Mouse (Mus musculus): ENCODE measurements around the gene Lrrc49.

The Lrrc49 gene

GRCm38 (mm10) chr9:60676429-60676828 lies 11.5 kb downstream of the Lrrc49 start:
- DNase-seq (ENCODE audit: low spot score in 2 of 2): peak in 1 of 2 experiments; percentile 51

- no peak for DNase-seq (ENCODE audit: low spot score in 2 of 2)
Measured at GRCm38 (mm10) chr9:60674780-60675179, 13.2 kb downstream of the Lrrc49 start.

GRCm38 (mm10) chr9:60672568-60672967 lies 15.4 kb downstream of the Lrrc49 start:
- no peak for DNase-seq (ENCODE audit: low spot score in 2 of 2)

- no peak for DNase-seq (ENCODE audit: low spot score in 2 of 2)
Measured at GRCm38 (mm10) chr9:60668886-60669285, 19.1 kb downstream of the Lrrc49 start.

- no peak for DNase-seq (ENCODE audit: low spot score in 2 of 2)
Measured at GRCm38 (mm10) chr9:60665535-60665934, 22.4 kb downstream of the Lrrc49 start.

DNA sequence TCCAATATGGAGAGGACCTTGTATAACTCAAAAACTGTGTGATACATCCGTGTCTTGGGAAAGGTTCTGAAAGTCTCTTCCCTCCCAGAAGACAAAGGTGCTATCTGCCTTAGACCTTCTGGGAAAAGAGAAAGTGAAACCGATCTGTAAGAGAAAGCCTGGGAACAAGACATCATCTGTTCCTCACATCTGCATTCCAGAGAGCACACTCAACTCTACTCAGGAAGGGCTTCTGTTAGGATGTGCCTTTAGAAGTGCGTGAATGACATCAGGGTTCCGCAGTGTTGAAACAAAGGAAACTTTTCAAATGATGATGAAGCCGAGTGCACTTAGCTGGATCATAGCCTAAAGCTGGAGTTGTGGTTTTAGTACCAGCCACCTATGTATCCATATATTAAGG lies 23.1 kb downstream of the Lrrc49 start:
- DNase-seq (ENCODE audit: low spot score in 2 of 2): no peak

DNA sequence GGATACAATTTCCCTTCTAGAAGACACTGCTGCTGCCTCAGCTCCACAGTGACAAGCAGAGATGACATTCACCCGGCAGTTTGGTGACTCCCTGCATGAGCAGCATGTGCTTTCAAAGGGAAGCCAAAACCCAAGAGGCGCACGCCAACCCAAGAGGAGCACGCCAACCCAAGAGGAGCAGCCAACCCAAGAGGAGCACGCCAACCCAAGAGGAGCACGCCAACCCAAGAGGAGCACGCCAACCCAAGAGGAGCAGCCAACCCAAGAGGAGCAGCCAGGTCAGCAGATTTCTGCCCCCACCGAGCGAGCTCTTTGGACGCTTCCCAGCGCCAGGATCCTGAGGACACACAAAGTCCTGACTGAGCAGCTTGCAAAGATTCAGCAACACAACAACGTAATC lies 23.6 kb downstream of the Lrrc49 start:
- no peak for DNase-seq (ENCODE audit: low spot score in 2 of 2)

DNA sequence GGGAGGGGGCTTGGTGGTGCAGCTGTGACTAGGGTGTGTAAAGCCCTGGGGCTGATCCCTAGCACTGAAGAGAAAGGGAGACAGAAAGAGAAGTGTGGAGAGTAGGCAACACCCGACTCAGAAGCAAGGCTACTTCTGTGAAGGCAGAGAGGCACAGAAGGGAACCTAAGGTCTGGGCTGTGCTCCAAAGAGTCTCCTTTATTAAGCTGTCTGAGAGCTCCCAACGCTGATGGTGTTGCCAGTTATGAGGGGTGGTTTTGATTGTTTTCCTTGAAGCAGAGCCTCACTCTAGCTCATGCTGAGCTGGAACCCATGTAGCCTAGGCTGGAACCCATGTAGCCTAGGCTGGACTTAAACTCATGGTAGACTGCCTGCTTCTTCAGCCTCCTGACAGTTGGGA lies 25.0 kb downstream of the Lrrc49 start:
- no peak for DNase-seq (ENCODE audit: low spot score in 2 of 2)

DNA sequence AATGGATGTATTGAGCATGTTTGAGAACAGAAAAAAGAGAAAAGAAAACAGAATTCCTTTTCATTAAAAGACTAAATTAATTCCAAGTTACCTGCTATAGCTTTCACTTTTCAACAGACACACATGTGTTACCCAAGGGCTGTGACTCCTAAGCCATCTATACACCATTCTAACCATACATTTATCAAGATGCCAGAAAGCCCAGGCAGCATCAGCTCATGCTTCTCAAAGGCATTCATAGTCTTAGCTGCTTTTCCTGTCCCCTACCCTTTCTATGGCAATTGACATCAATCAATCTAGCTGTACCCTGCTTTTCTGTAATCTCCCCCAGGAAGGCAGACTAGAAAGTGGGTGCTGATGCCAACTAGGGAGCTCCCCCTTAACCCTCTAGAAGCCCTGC lies 34.4 kb downstream of the Lrrc49 start:
- DNase-seq (ENCODE audit: low spot score in 2 of 2): no peak

DNA sequence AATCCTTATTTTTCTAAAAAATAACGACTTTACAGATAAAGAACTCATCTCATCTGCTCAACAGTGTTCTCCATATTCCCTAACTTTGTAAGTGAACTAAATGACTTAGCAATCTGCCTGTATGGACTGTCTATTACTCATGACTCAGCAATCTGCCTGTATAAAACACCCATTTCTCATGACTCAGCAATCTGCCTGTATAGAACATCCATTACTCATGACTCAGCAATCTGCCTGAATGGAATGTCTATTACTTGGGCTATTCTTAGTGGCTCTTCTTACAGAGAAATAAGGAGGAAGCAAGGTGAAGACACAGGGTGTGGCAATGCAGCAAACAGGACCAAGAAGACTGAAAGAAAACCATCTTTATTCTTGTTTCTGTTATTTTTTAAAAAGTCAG lies 34.8 kb downstream of the Lrrc49 start:
- no peak for DNase-seq (ENCODE audit: low spot score in 2 of 2)

DNA sequence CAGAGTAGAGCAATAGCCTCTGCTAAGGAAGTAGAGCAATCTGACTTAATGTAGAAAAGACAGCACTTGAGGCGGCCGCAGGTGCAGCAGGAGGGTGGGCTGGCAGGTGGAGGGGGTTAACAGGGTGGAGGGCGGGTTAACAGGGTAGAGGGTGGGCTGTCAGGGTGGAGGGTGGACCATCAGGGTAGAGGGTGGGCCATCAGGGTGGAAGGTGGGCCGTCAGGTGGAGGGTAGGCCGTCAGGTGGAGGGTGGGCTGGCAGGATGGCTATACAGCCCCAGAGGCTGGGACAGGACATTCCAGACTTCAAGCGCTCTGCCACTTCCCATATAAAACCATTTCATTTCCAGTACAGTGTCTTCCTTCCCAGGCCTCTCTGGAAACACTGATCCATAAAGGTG lies 37.7 kb downstream of the Lrrc49 start:
- DNase-seq (ENCODE audit: low spot score in 2 of 2): no peak

DNA sequence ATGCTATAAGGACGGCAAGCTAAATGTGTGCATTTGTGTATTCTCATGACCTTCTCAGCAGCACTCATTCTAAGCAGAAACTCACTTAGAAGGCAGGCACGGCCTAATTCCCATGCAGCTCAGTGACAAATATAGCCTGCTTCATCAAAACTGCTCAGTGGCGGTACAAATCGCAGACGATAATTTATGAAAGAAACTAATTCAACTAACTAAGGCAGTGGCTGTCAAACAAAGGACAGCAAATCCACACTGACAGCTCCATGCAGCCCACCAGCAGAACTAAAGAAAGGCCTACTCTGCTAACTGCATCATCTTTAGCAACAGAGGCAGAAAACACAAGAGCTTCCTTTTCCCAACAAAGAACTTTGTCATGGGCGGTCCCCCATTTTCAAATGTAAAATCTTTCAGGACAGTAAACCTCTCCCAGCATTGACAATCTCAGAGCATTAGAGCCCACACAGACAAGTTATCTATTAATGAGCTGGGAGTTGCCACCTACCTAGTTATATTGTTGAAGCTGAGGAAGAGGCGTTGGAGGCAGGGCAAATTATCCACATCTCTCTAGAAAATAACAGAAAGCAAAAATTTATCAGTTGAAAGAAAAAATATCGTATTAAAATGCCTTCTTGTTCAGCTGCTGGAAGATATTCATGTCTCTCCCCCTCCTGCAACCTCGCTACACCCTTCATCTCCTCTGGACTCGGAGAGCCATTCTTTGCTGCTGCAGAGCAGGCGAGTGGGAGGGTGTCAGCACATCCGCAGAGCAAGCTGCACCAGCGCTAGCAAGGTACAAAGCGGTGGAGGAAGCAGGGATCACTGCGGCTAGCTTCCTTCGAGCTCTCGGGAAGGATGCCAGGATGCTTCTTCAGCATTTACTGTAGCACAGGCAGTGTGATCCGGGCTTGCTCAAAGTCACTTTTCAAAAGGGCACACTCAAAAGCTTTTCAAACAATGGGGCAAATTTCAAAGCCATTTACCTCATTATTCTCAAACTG lies 38.7 kb downstream of the Lrrc49 start:
- DNase-seq (ENCODE audit: low spot score in 2 of 2): peak; percentile 78 to 86

DNA sequence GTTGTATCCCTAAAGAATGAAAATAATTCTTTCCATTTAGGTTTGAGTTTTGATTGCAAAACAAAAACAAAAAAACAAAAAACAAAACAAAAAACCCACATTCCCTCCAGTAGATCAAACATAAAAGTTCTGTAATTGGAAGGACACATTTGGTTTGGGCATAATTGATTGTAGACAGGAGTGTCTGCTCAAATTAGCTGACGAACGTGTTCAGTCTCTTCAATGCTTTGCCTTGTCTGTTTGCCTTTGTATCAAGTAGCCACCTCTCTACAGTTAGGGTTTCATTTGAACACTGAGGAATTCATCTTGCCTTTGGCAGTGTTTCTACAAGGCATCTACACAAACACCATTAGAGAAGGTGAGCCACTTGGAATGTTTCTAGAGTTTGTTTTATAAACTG lies 54.4 kb downstream of the Lrrc49 start:
- no peak for DNase-seq (ENCODE audit: low spot score in 2 of 2)

- DNase-seq (ENCODE audit: low spot score in 2 of 2): peak; percentile 8 to 17
Measured at GRCm38 (mm10) chr9:60626311-60626791, 61.6 kb downstream of the Lrrc49 start.

DNA sequence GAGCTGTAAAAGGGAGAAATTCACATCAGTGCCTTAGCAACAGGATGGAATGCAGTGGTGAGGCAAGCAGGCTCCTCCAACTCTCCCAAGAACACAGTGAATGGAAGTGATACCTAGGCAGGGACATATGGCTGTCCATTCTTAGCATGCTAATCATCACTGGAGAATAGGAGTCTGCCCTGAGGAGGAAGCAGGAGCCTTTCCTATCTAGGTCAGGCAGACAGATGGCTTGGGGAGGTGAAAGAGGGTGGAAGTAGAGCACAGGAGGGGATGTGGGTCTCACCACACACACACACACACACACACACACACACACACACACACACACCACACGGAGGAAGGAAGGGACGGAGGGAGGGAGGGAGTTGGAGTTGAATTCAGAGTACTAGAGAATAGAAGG lies 62.1 kb downstream of the Lrrc49 start:
- peak in 1 of 2 experiments; percentile 34 for DNase-seq (ENCODE audit: low spot score in 2 of 2)

DNA sequence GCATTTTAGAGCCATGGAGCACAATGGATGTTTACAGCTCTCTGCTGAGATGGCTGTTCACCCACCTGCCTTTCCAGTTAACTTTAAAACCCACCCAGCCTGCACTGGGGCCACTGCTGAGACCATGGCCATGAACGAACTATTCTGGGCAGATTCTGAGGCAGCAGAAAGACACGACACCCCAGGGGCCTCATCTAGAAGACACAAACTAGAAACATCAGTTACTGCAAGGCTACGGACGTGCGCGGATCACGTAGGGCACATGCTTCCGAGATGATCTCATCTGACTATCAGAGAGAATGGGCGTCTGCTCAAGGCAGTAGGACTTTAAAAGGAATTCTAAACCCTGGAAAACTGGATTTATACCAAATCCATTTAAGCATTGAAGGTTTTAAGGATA lies 71.0 kb downstream of the Lrrc49 start:
- peak in 1 of 2 experiments; percentile 21 for DNase-seq (ENCODE audit: low spot score in 2 of 2)

GRCm38 (mm10) chr9:60616359-60616758 lies 71.6 kb downstream of the Lrrc49 start:
- DNase-seq (ENCODE audit: low spot score in 2 of 2): no peak

DNA sequence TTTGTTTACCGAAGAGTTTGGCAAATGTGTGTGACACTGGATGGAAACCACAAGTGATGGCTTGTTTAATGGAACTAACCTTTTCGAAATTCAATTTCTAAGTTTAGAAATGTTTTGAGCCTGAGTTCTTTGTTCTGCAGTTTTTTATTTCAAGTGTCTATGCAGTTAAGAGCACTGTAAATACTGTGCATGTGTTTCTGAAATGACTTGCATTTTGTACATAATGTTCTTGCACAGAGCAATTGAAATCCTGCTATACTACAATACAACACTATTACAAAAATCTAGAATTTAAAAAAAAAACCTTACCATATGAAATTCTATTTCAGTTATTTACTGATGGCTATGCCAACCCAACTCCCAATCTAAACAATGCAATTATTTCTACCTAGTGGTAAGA lies 75.7 kb downstream of the Lrrc49 start:
- no peak for DNase-seq (ENCODE audit: low spot score in 2 of 2)

DNA sequence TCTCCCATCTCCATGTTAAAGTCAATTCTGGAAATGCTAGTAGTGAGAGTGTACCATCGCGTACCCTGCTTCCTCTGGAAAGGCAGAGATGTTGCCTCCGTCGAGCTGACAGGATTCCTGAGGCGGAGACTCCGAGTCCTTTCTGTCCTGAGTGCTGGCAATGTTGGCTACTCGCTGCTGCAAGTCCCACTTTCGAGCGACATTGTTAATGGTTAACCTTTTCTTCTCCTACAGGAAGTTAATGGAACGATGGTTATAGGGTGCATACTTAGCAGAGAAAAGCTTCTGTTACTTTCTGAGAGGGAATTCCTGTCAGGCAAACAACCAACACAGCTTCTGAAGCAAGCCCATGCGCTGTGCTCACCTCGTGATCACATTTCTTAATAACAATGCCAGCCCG lies 77.8 kb downstream of the Lrrc49 start:
- no peak for DNase-seq (ENCODE audit: low spot score in 2 of 2)

DNA sequence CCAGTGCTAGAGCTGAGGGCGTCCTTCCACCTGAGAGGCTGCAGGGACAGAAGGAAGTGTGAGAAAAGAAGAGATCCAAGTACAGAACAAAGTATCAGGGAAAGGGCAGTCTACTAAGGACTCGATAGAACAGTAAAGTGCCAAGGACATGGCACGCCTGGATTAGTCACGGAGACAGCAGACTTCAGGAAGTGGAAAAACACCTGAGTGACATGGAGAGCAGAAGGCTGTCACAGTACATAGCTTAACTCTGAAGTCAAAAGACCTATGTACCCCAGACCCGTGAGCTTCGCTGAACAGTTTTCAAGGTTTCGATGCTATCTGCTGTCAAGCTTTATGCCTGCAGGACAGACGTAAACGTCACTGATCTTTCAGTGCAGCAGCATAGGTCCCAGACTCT lies 79.1 kb downstream of the Lrrc49 start:
- no peak for DNase-seq (ENCODE audit: low spot score in 2 of 2)

DNA sequence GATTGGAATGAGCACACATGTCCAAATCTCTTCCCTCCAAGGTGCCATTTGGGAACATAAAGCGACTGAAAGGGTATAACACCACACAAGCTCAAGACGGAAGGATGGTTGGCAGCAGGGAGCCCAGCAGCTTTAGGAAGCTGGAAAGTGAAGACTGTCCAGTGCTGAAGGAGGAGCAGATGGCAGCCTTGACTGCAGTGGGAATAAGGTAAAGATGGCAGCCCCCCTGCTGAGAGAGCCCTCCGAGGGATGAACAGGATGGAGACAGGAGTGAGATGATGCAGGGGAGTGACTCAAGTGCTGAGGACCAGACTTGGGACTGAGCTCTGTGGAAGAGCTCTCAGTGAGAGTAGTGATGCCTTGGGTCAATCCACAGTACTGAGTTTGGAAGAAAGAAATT lies 79.9 kb downstream of the Lrrc49 start:
- DNase-seq (ENCODE audit: low spot score in 2 of 2): no peak

DNA sequence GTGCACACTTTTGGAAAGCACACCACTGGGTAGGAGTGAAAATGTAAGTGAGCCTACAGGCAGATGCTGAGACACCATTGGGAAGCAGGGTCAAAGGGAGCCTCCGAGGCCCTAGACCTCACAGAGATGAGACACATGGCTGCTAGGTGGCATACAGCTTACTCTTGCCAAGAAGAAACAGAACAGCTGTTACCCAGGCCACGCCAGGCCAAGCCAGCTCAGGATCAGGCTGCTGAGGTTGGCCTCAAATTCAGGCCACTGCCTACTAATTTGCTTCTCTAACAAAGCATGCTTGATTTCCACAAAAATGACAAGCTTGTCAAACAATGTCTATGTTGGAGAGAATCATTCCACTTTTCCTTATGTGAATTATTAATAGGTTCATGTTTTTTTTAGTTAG lies 83.0 kb downstream of the Lrrc49 start:
- no peak for DNase-seq (ENCODE audit: low spot score in 2 of 2)

DNA sequence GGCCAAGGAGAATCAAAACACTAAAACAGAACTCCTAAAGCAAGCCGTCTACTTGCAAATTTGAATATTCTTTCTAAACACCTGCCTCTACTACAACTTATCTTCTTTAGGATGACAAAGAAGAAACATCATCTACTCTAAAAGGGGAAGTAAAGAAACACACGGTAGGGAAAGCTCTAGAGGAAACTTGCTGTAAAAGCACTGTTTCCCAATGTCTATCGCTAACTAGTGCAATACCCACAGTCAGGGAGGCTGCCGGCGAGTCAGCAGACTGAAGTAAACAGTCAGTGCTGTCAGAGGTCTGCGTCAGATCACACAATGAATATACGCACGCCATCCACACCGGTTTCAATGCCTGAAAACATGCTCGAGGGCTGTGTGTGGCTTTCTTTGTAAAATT lies 86.0 kb downstream of the Lrrc49 start:
- no peak for DNase-seq (ENCODE audit: low spot score in 2 of 2)
